Mouse (Mus musculus) intestine, postnatal 0 days (tissue): ENCODE results near the gene N4bp3. TPM values are rescaled to one million over a fixed set of nuclear protein-coding genes. Genes with fewer than 3 reads are reported as not detected.
A peak's percentile ranks its signal among the peaks of the same experiment; 100 is the strongest.

Experiments
- ATAC-seq: fragments of 200-750 bp; cut with Nextera tagmentation; 2 replicates; pipeline ENCODE4 v1.8.0; 2017; ENCODE audit warnings: mild to moderate bottlenecking, moderate TSS enrichment, moderate library complexity
- H3K27ac ChIP-seq: fragments of 300-500 bp; sonication (generic); 2 replicates; pipeline ENCODE4 v1.5.1; 2014; ENCODE audit warnings: mild to moderate bottlenecking, low read depth, low read length, moderate library complexity
- H3K27me3 ChIP-seq: fragments of 300-500 bp; sonication (generic); replicated peaks from 2 replicates; pipeline ENCODE4 v1.6.1; 2014; ENCODE audit warnings: low read length, mixed read lengths; ENCODE audit not compliant: control insufficient read depth, insufficient read depth
- H3K36me3 ChIP-seq: fragments of 300-500 bp; sonication (generic); 2 replicates; pipeline ENCODE4 v1.6.1; 2014; ENCODE audit warnings: mild to moderate bottlenecking, moderate library complexity; ENCODE audit not compliant: control insufficient read depth, insufficient read depth
- H3K4me1 ChIP-seq: fragments of 300-500 bp; sonication (generic); replicated peaks from 2 replicates; pipeline ENCODE4 v1.6.1; 2014; ENCODE audit warnings: antibody characterized with exemption, low read length, mixed read lengths; ENCODE audit not compliant: control insufficient read depth, insufficient read depth
- H3K4me2 ChIP-seq: fragments of 300-500 bp; sonication (generic); replicated peaks from 2 replicates; pipeline ENCODE4 v1.6.1; 2014; ENCODE audit warnings: low read depth, mild to moderate bottlenecking, moderate library complexity
- H3K4me3 ChIP-seq: fragments of 300-500 bp; sonication (generic); 2 replicates; pipeline ENCODE4 v1.5.1; 2014; ENCODE audit warnings: low read depth, low read length
- H3K9ac ChIP-seq: fragments of 300-500 bp; sonication (generic); 2 replicates; pipeline ENCODE4 v1.6.1; 2014; ENCODE audit warnings: mild to moderate bottlenecking, low read depth, low read length
- H3K9me3 ChIP-seq: fragments of 300-500 bp; sonication (generic); 2 replicates; pipeline ENCODE4 v1.6.1; 2016; ENCODE audit warnings: mixed run types; ENCODE audit not compliant: control insufficient read depth
- CTCF ChIP-seq: sonication (generic); IDR thresholded peaks from 2 replicates; pipeline ENCODE4 v1.5.1; 2016; ENCODE audit warnings: low read depth, mild to moderate bottlenecking, control low read depth, antibody characterized with exemption, moderate library complexity
- WGBS: fragments of 180-500 bp; shearing (Covaris S2); extraction: QIAGEN DNeasy Blood & Tissue Kit; methylation state at CpG from one replicate; pipeline ENCODE4 v1.1.7; 2014; 5-methylcytosine and 5-hydroxymethylcytosine counted together
- polyA plus RNA-seq: library from polyadenylated mRNA; unstranded; fragments of >200 nt; fragmentation: Nextera tagmentation; extraction: Ambion mirVana; gene quantifications from 2 replicates; pipeline ENCODE4 v1.2.1, GENCODE M21; 2015

Gene N4bp3
- polyA plus RNA-seq, 1 experiment from 2014 or later, result 8.8 TPM

DNA sequence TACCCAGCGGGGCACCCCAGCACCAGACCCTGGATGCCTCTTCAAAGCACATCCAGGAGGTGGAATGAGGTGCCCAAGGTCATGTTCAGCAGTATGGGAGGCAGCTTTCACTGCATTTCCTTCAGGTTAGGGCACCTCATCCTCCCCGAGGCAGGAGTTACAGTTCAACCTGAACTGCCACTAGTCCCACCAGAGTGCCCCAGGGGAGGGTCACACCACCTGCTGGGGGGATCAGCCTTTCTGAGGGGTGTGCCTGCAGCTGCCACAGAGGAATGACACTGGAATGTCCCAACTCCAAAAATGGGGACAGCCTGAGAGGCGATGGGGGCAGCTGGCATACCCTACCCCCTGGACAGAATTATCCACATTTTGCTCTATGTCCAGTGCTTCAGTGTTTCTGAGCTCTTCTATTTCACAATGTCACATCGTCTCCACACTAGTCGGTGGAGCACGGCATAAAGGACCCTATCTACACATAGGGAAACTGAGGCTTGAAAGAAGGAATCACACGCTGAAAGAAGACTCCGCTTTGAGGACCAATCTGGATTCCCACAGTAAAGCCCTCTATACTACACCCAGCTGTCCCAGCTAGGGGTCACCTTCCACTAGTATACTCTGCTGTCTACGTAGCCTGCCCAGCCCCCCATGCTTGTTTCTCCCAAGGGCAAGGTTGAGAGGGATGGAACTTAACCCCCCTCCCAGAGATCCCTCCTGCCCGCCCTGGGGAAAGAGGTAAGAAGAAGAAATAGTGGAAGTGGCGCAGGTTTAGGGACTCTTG lies 1.3 kb downstream of the N4bp3 start:
- H3K27me3 ChIP-seq, result no peaks in the 10 kb centered on the region
- peaks cover 11% of the 10 kb centered on the region for H3K36me3 ChIP-seq
- peak overlapping the region; percentile 95 for H3K4me2 ChIP-seq
- ATAC-seq, result no peak
- H3K9ac ChIP-seq, result peak overlapping the region; percentile 57
- peak overlapping the region; percentile 65 for H3K4me3 ChIP-seq
- H3K27ac ChIP-seq, result no peak overlapping the region
- H3K9me3 ChIP-seq, result no peaks in the 10 kb centered on the region
- no peak for TF ChIP-seq CTCF
- WGBS, result 51% methylated on average over 11 of the region's 11 CpGs
- H3K4me1 ChIP-seq, result peaks cover 8% of the 10 kb centered on the region

DNA sequence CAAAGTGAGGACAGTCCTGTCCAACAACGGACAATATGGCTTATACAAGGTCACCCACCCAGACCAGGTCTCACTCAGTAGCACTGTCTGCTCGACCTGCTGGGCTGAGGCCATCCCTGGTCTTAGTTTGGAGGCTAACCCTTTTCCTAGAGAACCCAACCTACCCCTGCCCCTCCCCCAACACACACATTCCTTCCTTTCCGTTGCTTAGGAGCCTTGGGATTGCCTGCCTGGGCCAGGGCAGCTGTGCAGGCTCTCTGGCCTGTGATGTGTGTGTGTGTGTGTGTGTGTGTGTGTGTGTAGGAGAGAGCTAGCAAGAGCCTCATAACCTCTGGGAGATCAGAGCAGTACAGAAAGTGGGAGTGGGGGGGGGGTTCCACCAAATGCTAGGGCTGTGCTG lies 2.1 kb downstream of the N4bp3 start:
- Histone ChIP-seq H3K4me3 (no peak overlapping the region), H3K27ac (no peak overlapping the region), H3K9me3 (no peaks in the 10 kb centered on the region), H3K27me3 (no peaks in the 10 kb centered on the region), H3K4me2 (peak overlapping the region; percentile 95), H3K9ac (no peak overlapping the region), H3K4me1 (peaks cover 8% of the 10 kb centered on the region), H3K36me3 (peaks cover 18% of the 10 kb centered on the region)
- no peak for TF ChIP-seq CTCF
- 34% methylated on average over 3 of the region's 3 CpGs for WGBS
- ATAC-seq, result no peak

DNA sequence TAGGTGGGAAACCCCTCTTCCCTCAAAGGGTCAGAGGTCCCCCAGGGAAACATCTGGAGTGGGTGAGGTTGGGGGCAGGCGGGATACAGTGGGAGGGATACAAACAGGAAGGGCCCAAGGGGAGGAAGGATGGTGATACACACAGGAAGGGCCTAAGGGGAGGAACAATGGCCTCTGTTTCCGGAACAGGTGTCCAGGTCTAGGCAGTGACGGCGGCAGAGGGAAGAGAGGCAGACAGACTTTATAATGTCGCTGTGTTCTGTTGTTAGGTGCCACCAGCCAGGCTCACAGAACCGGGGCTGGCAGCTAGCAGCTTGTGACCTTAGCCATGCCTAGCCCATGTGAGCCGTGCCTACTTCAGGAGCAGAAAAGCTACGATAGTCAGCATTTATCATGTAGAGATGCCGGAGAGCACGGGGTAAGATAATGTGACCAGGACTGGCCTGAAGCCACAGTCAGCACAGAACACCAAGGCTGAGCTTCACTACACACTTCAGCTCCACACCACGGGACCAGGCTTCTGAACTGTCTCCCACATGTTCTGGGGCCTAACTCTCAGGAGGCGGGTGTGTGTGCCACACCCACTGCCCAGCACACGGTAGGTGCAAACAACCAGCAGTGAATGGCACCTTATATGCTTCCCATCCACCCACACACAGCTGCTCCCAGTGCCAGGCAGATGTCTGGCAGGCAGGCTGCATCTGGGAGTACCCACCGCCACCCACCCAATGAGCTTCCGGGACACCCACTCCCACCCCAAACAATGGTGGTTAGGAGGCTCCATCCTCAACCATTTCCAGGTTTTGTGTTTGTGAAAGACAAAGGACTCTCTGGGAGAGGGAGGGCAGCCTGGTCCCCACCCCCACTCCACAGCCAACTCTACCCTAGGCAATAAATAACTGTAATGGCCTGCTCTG lies 3.6 kb downstream of the N4bp3 start:
- no peaks in the 10 kb centered on the region for H3K27me3 ChIP-seq
- ATAC-seq, result peak; percentile 22; the same call in 1 of the 2 replicates
- no peak overlapping the region for H3K4me3 ChIP-seq

DNA sequence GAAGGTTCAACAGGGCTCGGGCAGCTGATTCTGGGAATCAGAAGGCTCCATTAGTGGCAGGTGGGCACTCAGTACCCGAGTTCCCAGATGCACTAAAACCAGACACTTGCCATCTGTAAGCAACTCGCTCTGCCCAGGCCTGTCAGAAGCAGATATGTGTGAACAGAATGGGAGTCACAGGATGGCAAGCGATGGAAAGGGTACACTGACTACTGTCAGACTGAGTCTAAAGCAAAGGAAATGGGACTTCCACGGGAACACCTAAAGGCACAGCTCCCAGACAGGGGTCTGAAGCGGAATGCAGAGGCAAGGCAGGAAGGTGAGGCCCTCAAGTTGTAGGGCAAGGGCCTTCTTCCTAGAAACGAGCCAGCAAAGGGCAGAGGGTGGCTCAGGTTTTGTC lies 4.4 kb downstream of the N4bp3 start:
- no peak overlapping the region for H3K4me2 ChIP-seq
- H3K36me3 ChIP-seq, result peaks cover 21% of the 10 kb centered on the region
- no peak for TF ChIP-seq CTCF
- H3K27ac ChIP-seq, result no peak overlapping the region
- no peak overlapping the region for H3K9ac ChIP-seq
- H3K4me1 ChIP-seq, result peaks cover 8% of the 10 kb centered on the region
- no peaks in the 10 kb centered on the region for H3K9me3 ChIP-seq
- no peak for ATAC-seq
- H3K27me3 ChIP-seq, result no peaks in the 10 kb centered on the region
- H3K4me3 ChIP-seq, result no peak overlapping the region
- WGBS, result 83% methylated on average over 7 of the region's 7 CpGs

More for the DNA sequence above, 3.6 kb downstream of the N4bp3 start:
- Histone ChIP-seq H3K9me3 (no peaks in the 10 kb centered on the region), H3K27ac (peak overlapping the region; percentile 62), H3K9ac (no peak overlapping the region), H3K36me3 (peaks cover 21% of the 10 kb centered on the region), H3K4me2 (peak overlapping the region; percentile 21), H3K4me1 (peaks cover 8% of the 10 kb centered on the region)
- 52% methylated on average over 15 of the region's 15 CpGs for WGBS
- no peak for TF ChIP-seq CTCF

DNA sequence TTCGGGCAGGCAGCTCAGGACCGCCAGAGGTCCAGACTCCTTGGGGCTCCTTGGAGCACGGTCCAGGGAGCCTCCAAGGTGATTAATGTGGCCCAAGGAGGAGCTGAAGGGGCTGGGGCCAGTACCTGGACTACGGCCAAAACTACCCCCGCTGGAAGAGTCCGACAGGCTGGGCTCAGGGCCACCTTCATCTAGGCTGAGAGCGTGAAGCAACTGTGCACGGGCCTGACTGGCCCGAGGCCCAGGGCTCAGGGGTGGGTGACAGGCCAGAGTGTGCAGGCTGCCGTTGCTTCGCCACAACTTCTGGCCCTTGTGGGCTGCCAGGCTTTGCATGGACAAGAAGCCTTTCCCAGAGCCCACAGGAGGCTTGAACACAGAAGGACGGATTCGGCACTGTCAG lies 5.3 kb downstream of the N4bp3 start:
- WGBS, result 75% methylated on average over 13 of the region's 13 CpGs
- Histone ChIP-seq H3K9ac (no peak overlapping the region), H3K4me2 (no peak overlapping the region), H3K27ac (no peak overlapping the region), H3K4me3 (no peak overlapping the region), H3K4me1 (peaks cover 8% of the 10 kb centered on the region), H3K9me3 (no peaks in the 10 kb centered on the region), H3K27me3 (no peaks in the 10 kb centered on the region), H3K36me3 (peaks cover 21% of the 10 kb centered on the region)
- no peak for ATAC-seq
- TF ChIP-seq CTCF, result no peak

DNA sequence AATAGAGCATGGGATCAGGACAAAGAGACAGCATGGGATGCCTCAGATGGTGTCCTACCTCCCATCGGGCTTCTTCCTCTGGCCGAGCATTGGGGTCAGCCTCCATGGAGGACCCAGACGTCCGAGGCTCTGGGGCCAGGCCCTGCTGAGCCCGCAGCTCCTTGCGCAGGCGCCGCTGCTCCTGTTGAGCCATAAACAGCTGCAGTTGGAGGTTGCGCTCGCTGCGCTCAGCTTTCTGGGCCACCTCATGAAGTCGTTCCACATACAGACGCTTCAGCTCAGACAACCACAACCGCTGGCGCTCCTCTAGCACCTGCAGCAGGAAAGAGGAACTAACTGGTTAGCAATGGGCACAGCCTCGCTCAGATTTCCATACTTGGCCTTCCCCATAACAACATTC lies 6.4 kb downstream of the N4bp3 start:
- H3K4me3 ChIP-seq, result no peak overlapping the region
- H3K9me3 ChIP-seq, result no peaks in the 10 kb centered on the region
- H3K9ac ChIP-seq, result no peak overlapping the region
- 0 out of 2 replicates have a peak, but pooled peaks cover 3% of the 10 kb centered on the region for H3K4me1 ChIP-seq
- no peak for ATAC-seq
- 85% methylated on average over 16 of the region's 16 CpGs for WGBS
- no peaks in the 10 kb centered on the region for H3K27me3 ChIP-seq
- no peak for TF ChIP-seq CTCF
- no peak overlapping the region for H3K27ac ChIP-seq
- H3K36me3 ChIP-seq, result peaks cover 21% of the 10 kb centered on the region
- no peak overlapping the region for H3K4me2 ChIP-seq
